Mouse (Mus musculus): ENCODE data around the gene Slc7a10. TPM values are rescaled to one million over a fixed set of nuclear protein-coding genes. Genes with fewer than 3 reads are reported as not detected.
A peak's percentile ranks its signal among the peaks of the same experiment; 100 is the strongest.

Slc7a10 gene
- total and polyA plus RNA-seq, 2 experiments from 2014 or later: 24.1 to 39.1 TPM

DNA sequence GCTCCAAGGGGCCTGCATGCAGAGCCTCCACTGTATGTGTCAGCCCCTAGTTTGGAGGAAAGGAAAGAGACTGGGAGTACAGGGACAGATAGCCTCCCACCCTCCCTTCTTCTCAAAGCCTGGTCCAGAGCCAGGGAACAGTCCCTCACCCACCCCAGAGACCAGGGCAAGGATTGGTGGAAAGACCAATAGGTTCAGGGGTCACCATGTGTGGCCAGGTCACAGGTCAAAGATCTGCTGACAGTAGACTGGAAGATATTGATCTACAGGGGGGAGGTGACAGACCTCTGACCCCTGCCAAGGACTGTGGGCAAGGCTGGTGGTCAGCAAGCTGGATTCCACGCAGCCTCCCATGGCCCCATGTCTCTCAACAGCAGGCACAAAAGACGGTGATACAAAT, 18.3 kb upstream of the Slc7a10 start:
- no peak for TF ChIP-seq CTCF (IDR thresholded peaks at IDR 0.05)
- 67% methylated on average over 2 of the region's 2 CpGs for WGBS
- H3K36me3 ChIP-seq (ENCODE audit: insufficient read depth, low read length): no peaks in the 10 kb centered on the region
- H3K4me1 ChIP-seq (ENCODE audit: insufficient read depth, low read length): no peaks in the 10 kb centered on the region
- DNase-seq (ENCODE audit: low spot score) (no peak), ATAC-seq (ENCODE audit: low FRiP score) (no peak)
- no peak overlapping the region for H3K9ac ChIP-seq (replicated peaks; ENCODE audit: low read length, poor library complexity, severe bottlenecking)
- no peak overlapping the region for H3K27ac ChIP-seq (ENCODE audit: low read depth, low read length)
- 0 out of 2 replicates have a peak, but pooled peaks cover 3% of the 10 kb centered on the region for H3K27me3 ChIP-seq (ENCODE audit: insufficient read depth, low read length)
- H3K4me3 ChIP-seq (ENCODE audit: low read depth, low read length): no peak overlapping the region
- H3K4me2 ChIP-seq (ENCODE audit: low read depth, low read length, poor library complexity, severe bottlenecking): no peak overlapping the region
- H3K9me3 ChIP-seq (ENCODE audit: low read length): no peaks in the 10 kb centered on the region

DNA sequence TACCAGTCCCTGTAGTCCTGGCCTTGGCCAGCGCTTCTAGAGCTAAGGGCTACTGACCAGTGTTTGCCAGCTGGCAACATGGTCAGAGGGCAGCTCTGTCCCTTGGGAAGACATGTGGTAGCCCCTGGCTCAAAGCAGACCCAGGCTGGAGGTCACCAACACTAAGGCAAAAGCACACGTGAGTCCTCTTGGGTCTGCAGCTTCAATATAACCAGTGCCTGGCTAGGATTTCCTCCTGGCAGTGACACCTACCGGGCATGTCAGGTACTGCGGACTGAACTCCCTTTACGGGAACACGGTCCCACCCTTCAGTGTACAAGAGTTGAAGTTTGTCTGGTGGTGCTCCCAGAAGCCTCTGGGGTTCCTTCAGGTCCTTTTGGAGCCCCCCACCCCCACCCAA, 16.8 kb upstream of the Slc7a10 start:
- DNase-seq (ENCODE audit: low spot score) (peak; percentile 83), ATAC-seq (ENCODE audit: low FRiP score) (0 out of 2 replicates have a peak, but pooled peaks have one; percentile 35)
- H3K27ac ChIP-seq (ENCODE audit: low read depth, low read length): no peak overlapping the region
- TF ChIP-seq CTCF (IDR thresholded peaks at IDR 0.05): peak; percentile 95
- H3K9me3 ChIP-seq (ENCODE audit: low read length): no peaks in the 10 kb centered on the region
- no peak overlapping the region for H3K4me2 ChIP-seq (ENCODE audit: low read depth, low read length, poor library complexity, severe bottlenecking)
- 0 out of 2 replicates have a peak, but pooled peaks cover 3% of the 10 kb centered on the region for H3K27me3 ChIP-seq (ENCODE audit: insufficient read depth, low read length)
- no peak overlapping the region for H3K9ac ChIP-seq (replicated peaks; ENCODE audit: low read length, poor library complexity, severe bottlenecking)
- WGBS: 12% methylated on average over 6 of the region's 6 CpGs
- H3K4me1 ChIP-seq (ENCODE audit: insufficient read depth, low read length): no peaks in the 10 kb centered on the region
- no peak overlapping the region for H3K4me3 ChIP-seq (ENCODE audit: low read depth, low read length)
- no peaks in the 10 kb centered on the region for H3K36me3 ChIP-seq (ENCODE audit: insufficient read depth, low read length)

DNA sequence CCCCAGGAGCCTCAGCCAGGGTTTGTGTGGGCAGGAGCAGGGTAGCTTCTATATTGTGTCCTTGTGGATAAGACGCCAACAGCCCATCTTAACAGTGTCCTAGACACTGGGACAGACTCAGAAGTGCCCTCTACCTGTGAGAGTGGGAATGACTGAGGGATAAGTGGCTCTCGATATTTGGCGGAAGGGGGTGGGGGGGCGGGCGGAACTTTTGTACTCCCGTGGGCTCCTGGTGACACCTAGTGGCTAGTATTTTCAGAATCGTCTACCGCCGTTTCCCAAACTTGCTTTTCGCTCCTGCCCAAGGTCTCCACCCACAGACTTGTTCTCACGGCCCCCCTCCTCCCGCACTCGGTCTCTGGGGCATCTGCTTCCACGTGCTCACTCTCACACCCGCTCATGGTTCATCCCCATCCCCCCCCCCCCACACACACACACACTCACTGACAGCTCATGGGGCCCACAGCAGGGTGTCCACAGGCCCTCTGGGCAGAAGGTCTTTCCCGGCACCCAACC, 14.3 kb upstream of the Slc7a10 start:
- no peak overlapping the region for H3K4me2 ChIP-seq (ENCODE audit: low read depth, low read length, poor library complexity, severe bottlenecking)
- no peak overlapping the region for H3K4me3 ChIP-seq (ENCODE audit: low read depth, low read length)
- WGBS: 3% methylated on average over 16 of the region's 16 CpGs
- H3K27me3 ChIP-seq (ENCODE audit: insufficient read depth, low read length): 0 out of 2 replicates have a peak, but pooled peaks cover 3% of the 10 kb centered on the region
- H3K4me1 ChIP-seq (ENCODE audit: insufficient read depth, low read length): no peaks in the 10 kb centered on the region
- no peak overlapping the region for H3K27ac ChIP-seq (ENCODE audit: low read depth, low read length)
- H3K9ac ChIP-seq (replicated peaks; ENCODE audit: low read length, poor library complexity, severe bottlenecking): no peak overlapping the region
- H3K9me3 ChIP-seq (ENCODE audit: low read length): no peaks in the 10 kb centered on the region
- TF ChIP-seq CTCF (IDR thresholded peaks at IDR 0.05): peak; percentile 84
- no peaks in the 10 kb centered on the region for H3K36me3 ChIP-seq (ENCODE audit: insufficient read depth, low read length)
- ATAC-seq (ENCODE audit: low FRiP score): peak; percentile 73
- peak; percentile 95 for DNase-seq (ENCODE audit: low spot score)

DNA sequence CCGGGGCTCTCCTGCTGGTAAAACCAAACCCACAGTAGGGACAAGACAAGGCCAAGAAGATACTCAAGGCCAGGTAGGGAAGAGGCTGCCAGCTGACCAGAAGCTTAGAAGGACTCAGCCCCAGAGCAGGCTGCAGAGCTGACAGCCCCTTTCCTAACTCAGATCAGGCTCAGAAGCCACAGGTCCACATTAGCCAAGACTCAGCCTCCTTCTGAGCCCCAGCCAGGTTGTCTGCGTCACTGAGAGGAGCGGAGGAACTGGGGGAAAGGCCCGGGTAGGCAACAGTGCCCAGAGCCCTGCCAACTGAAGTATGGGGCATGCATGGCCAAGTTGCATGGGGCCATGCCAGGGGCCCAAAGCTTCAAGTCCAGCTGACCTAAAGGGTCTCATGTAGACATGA, 13.7 kb upstream of the Slc7a10 start:
- DNase-seq (ENCODE audit: low spot score) (no peak), ATAC-seq (ENCODE audit: low FRiP score) (no peak)
- 73% methylated on average over 4 of the region's 4 CpGs for WGBS
- no peaks in the 10 kb centered on the region for H3K36me3 ChIP-seq (ENCODE audit: insufficient read depth, low read length)
- H3K9me3 ChIP-seq (ENCODE audit: low read length): no peaks in the 10 kb centered on the region
- no peak overlapping the region for H3K4me3 ChIP-seq (ENCODE audit: low read depth, low read length)
- no peak for TF ChIP-seq CTCF (IDR thresholded peaks at IDR 0.05)
- 0 out of 2 replicates have a peak, but pooled peaks cover 3% of the 10 kb centered on the region for H3K27me3 ChIP-seq (ENCODE audit: insufficient read depth, low read length)
- H3K9ac ChIP-seq (replicated peaks; ENCODE audit: low read length, poor library complexity, severe bottlenecking): no peak overlapping the region
- no peaks in the 10 kb centered on the region for H3K4me1 ChIP-seq (ENCODE audit: insufficient read depth, low read length)
- H3K4me2 ChIP-seq (ENCODE audit: low read depth, low read length, poor library complexity, severe bottlenecking): no peak overlapping the region
- H3K27ac ChIP-seq (ENCODE audit: low read depth, low read length): no peak overlapping the region

DNA sequence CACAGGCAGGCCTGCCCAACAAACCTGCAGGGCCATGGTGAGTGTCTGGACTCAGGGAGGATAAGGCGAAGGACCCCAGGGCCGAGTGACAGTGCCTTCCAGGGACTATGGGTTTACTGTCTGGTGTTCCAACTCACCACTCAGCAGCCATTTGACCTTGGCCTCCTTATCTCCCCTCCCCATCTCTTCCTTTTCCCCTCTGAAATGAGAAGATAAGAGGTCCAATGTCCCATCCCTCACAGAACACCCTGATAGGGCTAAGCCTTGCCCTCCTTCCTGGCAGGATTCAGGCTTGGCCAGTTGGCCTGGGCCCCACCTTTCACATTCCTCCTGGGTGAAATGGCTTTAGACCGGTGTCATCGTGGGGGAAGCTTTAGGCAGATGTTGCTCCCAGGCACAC, 10.7 kb upstream of the Slc7a10 start:
- 89% methylated on average over 4 of the region's 4 CpGs for WGBS
- DNase-seq (ENCODE audit: low spot score): no peak
- no peak for ATAC-seq (ENCODE audit: low FRiP score)
- Histone ChIP-seq H3K4me3 (ENCODE audit: low read depth, low read length) (no peak overlapping the region), H3K36me3 (ENCODE audit: insufficient read depth, low read length) (no peaks in the 10 kb centered on the region), H3K4me1 (ENCODE audit: insufficient read depth, low read length) (no peaks in the 10 kb centered on the region), H3K4me2 (ENCODE audit: low read depth, low read length, poor library complexity, severe bottlenecking) (no peak overlapping the region), H3K9me3 (ENCODE audit: low read length) (no peaks in the 10 kb centered on the region), H3K9ac (replicated peaks; ENCODE audit: low read length, poor library complexity, severe bottlenecking) (no peak overlapping the region), H3K27ac (ENCODE audit: low read depth, low read length) (no peak overlapping the region), H3K27me3 (ENCODE audit: insufficient read depth, low read length) (0 out of 2 replicates have a peak, but pooled peaks cover 3% of the 10 kb centered on the region)
- no peak for TF ChIP-seq CTCF (IDR thresholded peaks at IDR 0.05)

DNA sequence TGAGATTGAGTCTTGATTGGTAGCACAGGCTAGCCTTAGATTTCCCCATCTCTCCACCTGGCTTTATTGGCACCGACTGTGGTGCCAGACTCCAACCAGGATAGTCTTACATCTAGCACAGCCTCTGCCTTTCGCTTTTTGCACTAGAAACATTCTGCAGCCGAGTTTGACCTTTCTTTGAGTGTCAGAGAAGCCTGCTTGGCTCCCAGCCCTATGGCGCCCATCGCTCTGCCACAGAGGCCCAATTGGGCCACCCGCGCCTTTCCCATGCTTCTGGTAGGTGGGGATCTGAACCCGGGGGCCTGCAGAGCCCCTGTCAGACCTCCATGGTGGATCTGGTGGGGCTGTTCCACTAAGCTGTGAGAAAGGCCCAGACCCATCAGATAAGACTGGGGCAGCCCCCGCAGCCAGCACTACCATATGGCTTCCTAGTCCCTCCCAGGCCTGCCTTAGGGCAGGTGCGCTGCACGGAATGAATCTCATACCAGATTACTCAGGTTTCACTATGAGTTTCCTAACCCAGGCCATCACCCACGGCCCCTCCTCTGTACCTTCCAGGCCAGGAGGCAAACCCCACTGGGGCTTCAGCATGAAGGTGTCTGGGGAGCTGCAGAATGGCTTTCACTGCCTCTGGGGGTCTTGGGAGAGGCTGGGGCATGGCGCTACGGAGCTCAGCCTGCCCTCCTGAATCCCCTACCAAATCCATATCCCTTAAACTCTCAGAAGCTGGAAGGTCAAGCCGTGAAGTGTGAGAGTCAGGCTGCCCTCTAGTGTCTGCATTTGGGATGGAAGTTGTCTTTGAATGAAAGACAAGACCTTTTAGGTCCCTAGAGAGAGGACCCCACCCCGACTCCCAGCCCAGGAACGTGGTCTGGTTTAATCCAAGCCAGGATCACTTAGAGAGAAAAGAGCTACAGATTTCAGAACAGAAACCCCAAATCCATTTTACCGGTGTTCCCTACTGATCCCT, 9.5 kb upstream of the Slc7a10 start:
- Histone ChIP-seq H3K4me2 (ENCODE audit: low read depth, low read length, poor library complexity, severe bottlenecking) (no peak overlapping the region), H3K27me3 (ENCODE audit: insufficient read depth, low read length) (no peaks in the 10 kb centered on the region), H3K36me3 (ENCODE audit: insufficient read depth, low read length) (no peaks in the 10 kb centered on the region), H3K4me1 (ENCODE audit: insufficient read depth, low read length) (no peaks in the 10 kb centered on the region), H3K9me3 (ENCODE audit: low read length) (no peaks in the 10 kb centered on the region), H3K4me3 (ENCODE audit: low read depth, low read length) (no peak overlapping the region), H3K9ac (replicated peaks; ENCODE audit: low read length, poor library complexity, severe bottlenecking) (no peak overlapping the region), H3K27ac (ENCODE audit: low read depth, low read length) (no peak overlapping the region)
- no peak for ATAC-seq (ENCODE audit: low FRiP score)
- DNase-seq (ENCODE audit: low spot score): peak; percentile 58
- 53% methylated on average over 18 of the region's 18 CpGs for WGBS
- peak; percentile 80 for TF ChIP-seq CTCF (IDR thresholded peaks at IDR 0.05)

Data from midbrain, postnatal 0 days (tissue).